Mouse (Mus musculus): ENCODE measurements around the gene Gch1.

- TF ChIP-seq EP300 (IDR thresholded peaks at IDR 0.05; ENCODE audit: insufficient read depth, low read depth, low read length), result no peak
- TF ChIP-seq CTCF (IDR thresholded peaks at IDR 0.05; ENCODE audit: low read depth, low read length), result no peak
- TF ChIP-seq POLR2A (IDR thresholded peaks at IDR 0.05; ENCODE audit: insufficient read depth, low read length), result no peak
These were observed 382 bp upstream of the Gch1 start for GRCm38 (mm10) chr14:47189635-47189955.

Data from ES-Bruce4 (cell line).